Mouse (Mus musculus) heart, adult 2 months (tissue): Measurements from ENCODE around the gene Ttll1. TPM values are rescaled to one million over a fixed set of nuclear protein-coding genes. Genes with fewer than 3 reads are reported as not detected.

Source experiments
- DNase-seq, 2 experiments: peaks; one replicate each; pipeline ENCODE4 v3.0.0; 2021
- H3K27ac ChIP-seq: fragments of 200-600 bp; 2 replicates; pipeline ENCODE4 v1.8.1; 2022
- H3K27me3 ChIP-seq: fragments of 200-500 bp; 2 replicates; pipeline ENCODE4 v1.6.1; 2012; ENCODE audit warnings: mild to moderate bottlenecking, low read length, inconsistent platforms, mixed read lengths; ENCODE audit not compliant: control insufficient read depth, insufficient read depth
- H3K36me3 ChIP-seq: fragments of 200-500 bp; 2 replicates; pipeline ENCODE4 v1.6.1; 2012; ENCODE audit warnings: low read length, inconsistent platforms; ENCODE audit not compliant: control insufficient read depth, insufficient read depth
- H3K4me1 ChIP-seq: fragments of 200-500 bp; 2 replicates; pipeline ENCODE4 v1.6.1; 2011; ENCODE audit warnings: low read length; ENCODE audit not compliant: control insufficient read depth, insufficient read depth
- H3K4me3 ChIP-seq: fragments of 200-600 bp; 2 replicates; pipeline ENCODE4 v1.8.1; 2022
- H3K79me2 ChIP-seq: fragments of 200-500 bp; replicated peaks from 2 replicates; pipeline ENCODE4 v1.6.1; 2012; ENCODE audit warnings: mild to moderate bottlenecking, inconsistent platforms, low read length, moderate library complexity, mixed read lengths; ENCODE audit not compliant: control insufficient read depth, insufficient read depth
- H3K9ac ChIP-seq: fragments of 200-500 bp; 2 replicates; pipeline ENCODE4 v1.6.1; 2012; ENCODE audit warnings: low read depth, mild to moderate bottlenecking, control low read depth, inconsistent platforms, low read length, mixed read lengths
- CTCF ChIP-seq: fragments of 200-600 bp; IDR thresholded peaks from 2 replicates; pipeline ENCODE4 v1.8.1; 2022; ENCODE audit warnings: antibody characterized with exemption, mild to moderate bottlenecking, moderate library complexity
- EP300 ChIP-seq: fragments of 200-500 bp; IDR thresholded peaks from 2 replicates; pipeline ENCODE4 v1.6.1; 2011; ENCODE audit warnings: low read depth, low read length, control low read depth; ENCODE audit not compliant: insufficient read depth
- POLR2A ChIP-seq: fragments of 200-500 bp; IDR thresholded peaks from 2 replicates; pipeline ENCODE4 v1.6.1; 2011; ENCODE audit warnings: mild to moderate bottlenecking, low read depth, low read length, control low read depth; ENCODE audit not compliant: insufficient read depth
- WGBS: fragments of 180-500 bp; shearing (Covaris S2); methylation state at CpG from one replicate; pipeline ENCODE4 v1.1.7; 2018; 5-methylcytosine and 5-hydroxymethylcytosine counted together
- intact Hi-C: fragments of 180-260 bp; cut with DNase I; formaldehyde crosslinking; loops from one replicate; pipeline ENCODE4 v1.15.1; 2025
- polyA plus RNA-seq: library from polyadenylated mRNA; depleted of rRNA; stranded (reverse); fragments of >200 nt; gene quantifications from 2 replicates; pipeline ENCODE4 v1.2.3, GENCODE M21; 2012
- total RNA-seq, 2 experiments: library from RNA; stranded (reverse); gene quantifications; 2 replicates each; pipeline ENCODE4 v1.2.3; 2021

The Ttll1 gene
- total and polyA plus RNA-seq, 3 experiments = 37.6 to 62.9 (median 52.1) TPM

GRCm38 (mm10) chr15:83531961-83532469 lies 21.3 kb upstream of the Ttll1 start:
- peak; percentile 51 for TF ChIP-seq CTCF
- no peak for TF ChIP-seq EP300
- no peak overlapping the region for H3K9ac ChIP-seq
- peaks cover 1% of the 10 kb centered on the region; the same call in 1 of the 2 replicates for H3K79me2 ChIP-seq
- DNase-seq = peak in 1 of 2 experiments; percentile 18
- H3K36me3 ChIP-seq = peaks cover 4% of the 10 kb centered on the region; the same call in 1 of the 2 replicates
- no peak overlapping the region for H3K4me3 ChIP-seq
- H3K27me3 ChIP-seq = no peaks in the 10 kb centered on the region
- no peak overlapping the region for H3K27ac ChIP-seq
- peaks cover 24% of the 10 kb centered on the region for H3K4me1 ChIP-seq
- intact Hi-C loops = loop anchor here (5.0 kb wide), 1 partner anchor 65 kb away; the partner anchor contains the start of gene Ttll12
- 79% methylated on average over 5 of the region's 5 CpGs for WGBS

- TF ChIP-seq CTCF (no peak), POLR2A (no peak), EP300 (no peak)
Observed at GRCm38 (mm10) chr15:83530688-83531087, 20.0 kb upstream of the Ttll1 start.

DNA sequence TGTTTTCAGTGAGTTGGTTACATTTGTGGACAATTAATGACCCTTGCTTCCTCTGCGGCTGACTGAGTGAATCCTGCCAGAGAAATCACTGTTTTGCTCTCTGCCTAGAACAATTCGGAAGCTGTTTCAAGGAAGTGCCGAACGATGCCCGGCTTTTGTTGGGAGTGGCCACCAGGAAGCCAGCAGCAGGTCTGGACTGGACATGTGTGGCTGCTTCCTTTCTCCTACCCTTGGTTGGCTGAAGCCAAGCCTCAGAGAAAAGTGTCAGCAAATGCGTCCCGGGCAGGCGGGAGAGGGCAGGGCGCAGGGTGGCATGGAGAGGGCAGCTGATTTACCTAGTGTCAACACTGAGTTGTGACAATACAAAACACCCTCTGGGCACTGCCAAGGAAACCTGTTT lies 19.5 kb upstream of the Ttll1 start:
- Histone ChIP-seq H3K4me3 (peak overlapping the region; percentile 21), H3K9ac (no peak overlapping the region), H3K27ac (peak overlapping the region; percentile 91), H3K36me3 (peaks cover 4% of the 10 kb centered on the region; the same call in 1 of the 2 replicates), H3K4me1 (peaks cover 19% of the 10 kb centered on the region), H3K79me2 (peaks cover 2% of the 10 kb centered on the region; the same call in 1 of the 2 replicates), H3K27me3 (no peaks in the 10 kb centered on the region)
- TF ChIP-seq CTCF (no peak), POLR2A (no peak), EP300 (no peak)
- WGBS = 24% methylated on average over 9 of the region's 9 CpGs
- intact Hi-C loops = loop anchor here (5.0 kb wide), 1 partner anchor 67 kb away; the partner anchor contains the start of gene Ttll12
- DNase-seq = peak; percentile 59 to 74

More at GRCm38 (mm10) chr15:83530688-83531087, 20.0 kb upstream of the Ttll1 start:
- intact Hi-C loops = loop anchor here (5.0 kb wide), 1 partner anchor 67 kb away; the partner anchor contains the start of gene Ttll12
- no peaks in the 10 kb centered on the region for H3K27me3 ChIP-seq
- DNase-seq = peak in 1 of 2 experiments; percentile 37
- 0 out of 2 replicates have a peak overlapping the region, but pooled peaks have one; percentile 18 for H3K9ac ChIP-seq
- H3K4me3 ChIP-seq = peak overlapping the region; percentile 21
- WGBS = 52% methylated on average over 6 of the region's 6 CpGs
- H3K36me3 ChIP-seq = peaks cover 4% of the 10 kb centered on the region; the same call in 1 of the 2 replicates
- H3K79me2 ChIP-seq = peaks cover 2% of the 10 kb centered on the region; the same call in 1 of the 2 replicates
- H3K27ac ChIP-seq = peak overlapping the region; percentile 91
- H3K4me1 ChIP-seq = peaks cover 22% of the 10 kb centered on the region

- intact Hi-C loops = loop anchor here (5.0 kb wide), 2 partner anchors 33 to 68 kb away; partner anchors contain the start of genes Mcat, Tspo and Ttll12
- peaks cover 4% of the 10 kb centered on the region; the same call in 1 of the 2 replicates for H3K36me3 ChIP-seq
- H3K4me1 ChIP-seq = peaks cover 17% of the 10 kb centered on the region
- no peak overlapping the region for H3K4me3 ChIP-seq
- peak overlapping the region; percentile 91 for H3K27ac ChIP-seq
- WGBS = 38% methylated on average over 5 of the region's 5 CpGs
- no peaks in the 10 kb centered on the region for H3K27me3 ChIP-seq
- H3K79me2 ChIP-seq = peaks cover 2% of the 10 kb centered on the region; the same call in 1 of the 2 replicates
- no peak overlapping the region for H3K9ac ChIP-seq
- DNase-seq = peak; percentile 52 to 55
- TF ChIP-seq EP300 (no peak), CTCF (no peak), POLR2A (no peak)
Observed at GRCm38 (mm10) chr15:83529765-83530164, 19.1 kb upstream of the Ttll1 start.

- Histone ChIP-seq H3K4me1 (peaks cover 16% of the 10 kb centered on the region), H3K79me2 (peaks cover 2% of the 10 kb centered on the region; the same call in 1 of the 2 replicates)
Observed at GRCm38 (mm10) chr15:83528892-83529291, 18.2 kb upstream of the Ttll1 start.

More at GRCm38 (mm10) chr15:83528892-83529291, 18.2 kb upstream of the Ttll1 start:
- Histone ChIP-seq H3K27me3 (no peaks in the 10 kb centered on the region), H3K27ac (peak overlapping the region; percentile 91), H3K9ac (no peak overlapping the region), H3K4me3 (no peak overlapping the region), H3K36me3 (peaks cover 4% of the 10 kb centered on the region; the same call in 1 of the 2 replicates)
- 45% methylated on average over 4 of the region's 4 CpGs for WGBS
- intact Hi-C loops = loop anchor here (5.0 kb wide), 1 partner anchor 33 kb away; the partner anchor contains the start of genes Mcat and Tspo
- TF ChIP-seq CTCF (no peak), EP300 (no peak), POLR2A (no peak)
- no peak for DNase-seq
